Mouse (Mus musculus) forebrain, embryonic 15.5 days (tissue): Measurements from ENCODE around the gene Ankrd37. TPM values are rescaled to one million over a fixed set of nuclear protein-coding genes. Genes with fewer than 3 reads are reported as not detected.

Experiments
- ATAC-seq: fragments of 200-750 bp; cut with Nextera tagmentation; replicated peaks from 2 replicates; pipeline ENCODE4 v1.8.0; 2017; ENCODE audit warnings: mild to moderate bottlenecking, moderate TSS enrichment, moderate library complexity
- H3K27ac ChIP-seq: fragments of 300-500 bp; sonication (generic); replicated peaks from 2 replicates; pipeline ENCODE4 v1.5.1; 2015; ENCODE audit warnings: mild to moderate bottlenecking, inconsistent platforms
- H3K27me3 ChIP-seq: fragments of 300-500 bp; sonication (generic); 2 replicates; pipeline ENCODE4 v1.6.1; 2015; ENCODE audit warnings: inconsistent platforms
- H3K36me3 ChIP-seq: fragments of 300-500 bp; sonication (generic); 2 replicates; pipeline ENCODE4 v1.6.1; 2015; ENCODE audit warnings: mild to moderate bottlenecking, inconsistent platforms
- H3K4me1 ChIP-seq: fragments of 300-500 bp; sonication (generic); 2 replicates; pipeline ENCODE4 v1.6.1; 2015; ENCODE audit warnings: inconsistent platforms
- H3K4me2 ChIP-seq: fragments of 300-500 bp; sonication (generic); replicated peaks from 2 replicates; pipeline ENCODE4 v1.6.1; 2015; ENCODE audit warnings: mild to moderate bottlenecking, inconsistent platforms
- H3K4me3 ChIP-seq: fragments of 300-500 bp; sonication (generic); 2 replicates; pipeline ENCODE4 v1.5.1; 2015; ENCODE audit warnings: mild to moderate bottlenecking, inconsistent platforms
- H3K9ac ChIP-seq: fragments of 300-500 bp; sonication (generic); replicated peaks from 2 replicates; pipeline ENCODE4 v1.6.1; 2015; ENCODE audit warnings: mild to moderate bottlenecking, inconsistent platforms
- H3K9me3 ChIP-seq: fragments of 300-500 bp; sonication (generic); 2 replicates; pipeline ENCODE4 v1.6.1; 2016; ENCODE audit warnings: inconsistent platforms
- WGBS: fragments of 180-500 bp; shearing (Covaris S2); methylation state at CpG from one replicate; pipeline ENCODE4 v1.1.7; 2015; ENCODE audit warnings: mixed read lengths; 5-methylcytosine and 5-hydroxymethylcytosine counted together
- polyA plus RNA-seq: library from polyadenylated mRNA; unstranded; fragments of >200 nt; fragmentation: Nextera tagmentation; extraction: Ambion mirVana; gene quantifications from 2 replicates; pipeline ENCODE4 v1.2.1, GENCODE M21; 2015

The Ankrd37 gene
- polyA plus RNA-seq, 1 experiment from 2014 or later, result 24.7 TPM

GRCm38 (mm10) chr8:45950622-45951021, 54.9 kb downstream of the Ankrd37 start:
- WGBS, result 14% methylated on average over 2 of the region's 2 CpGs
- H3K27ac ChIP-seq, result no peak overlapping the region
- no peaks in the 10 kb centered on the region for H3K9me3 ChIP-seq
- no peaks in the 10 kb centered on the region for H3K36me3 ChIP-seq
- no peaks in the 10 kb centered on the region for H3K27me3 ChIP-seq
- no peak overlapping the region for H3K4me3 ChIP-seq
- H3K4me1 ChIP-seq, result no peaks in the 10 kb centered on the region
- no peak overlapping the region for H3K4me2 ChIP-seq
- no peak for ATAC-seq
- H3K9ac ChIP-seq, result no peak overlapping the region

Other genes with a start within 250 kb of the Ankrd37 start
- gene Pdlim3, start 120.2 kb downstream of the Ankrd37 start, polyA plus RNA-seq, result 4.2 and 5.2 TPM in 2 replicates
- 0.38 TPM in 1 of 2 replicates, not detected in the other for gene Ccdc110, start 71.1 kb downstream of the Ankrd37 start, polyA plus RNA-seq
- gene 1700029J07Rik, start 30.5 kb downstream of the Ankrd37 start, polyA plus RNA-seq, result 3.8 and 4.4 TPM in 2 replicates
- 60.3 and 60.9 TPM in 2 replicates for gene Ufsp2, start 30.2 kb downstream of the Ankrd37 start, polyA plus RNA-seq
- gene Lrp2bp, start 6.4 kb downstream of the Ankrd37 start, polyA plus RNA-seq, result 0.42 and 0.45 TPM in 2 replicates
- gene Cfap97, start 146.1 kb upstream of the Ankrd37 start, polyA plus RNA-seq, result 23.1 and 24.3 TPM in 2 replicates
- gene Snx25, start 146.5 kb upstream of the Ankrd37 start, polyA plus RNA-seq, result 4.8 and 5.7 TPM in 2 replicates
- gene Slc25a4, start 205.6 kb upstream of the Ankrd37 start, polyA plus RNA-seq, result 656 and 691 TPM in 2 replicates